In the genomic region with DNA sequence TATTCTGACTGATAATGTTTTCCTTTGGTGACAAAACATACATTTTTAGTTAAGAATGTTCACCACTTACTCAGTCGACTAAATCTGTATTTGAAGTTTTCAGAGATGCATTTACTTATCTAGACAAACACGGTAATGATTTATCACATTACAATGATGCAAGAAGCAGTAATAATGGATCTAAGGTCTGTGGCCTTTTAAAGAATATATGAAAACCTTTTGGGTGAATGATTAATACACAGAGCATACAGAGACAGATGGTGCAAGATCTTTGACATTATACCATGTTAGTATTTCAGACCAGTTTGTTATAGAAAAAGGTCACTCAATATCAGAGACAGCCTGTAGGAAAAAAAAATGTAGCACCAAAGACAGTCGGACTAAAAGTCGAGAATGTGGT, we compare ENCODE assay signal across 16 mouse cellular contexts.
"Had no signal": no experiment of that assay in that cellular context is flagged by ENCODE, and none has a peak within 500 bp of the region (broad histone marks: within the 10 kb centered on the region; RNA-seq: fewer than 3 reads in every experiment).

No protein-coding gene starts in this region.

- H3K9me3 ChIP-seq: neural tube, embryonic 12.5 days; neural tube, embryonic 13.5 days; neural tube, embryonic 15.5 days; stomach, embryonic 15.5 days had no signal

- H3K9ac ChIP-seq: neural tube, embryonic 12.5 days; neural tube, embryonic 13.5 days; neural tube, embryonic 15.5 days; stomach, embryonic 15.5 days had no signal

- H3K4me1 ChIP-seq: neural tube, embryonic 12.5 days; neural tube, embryonic 13.5 days; neural tube, embryonic 15.5 days; stomach, embryonic 15.5 days had no signal

- H3K4me3 ChIP-seq: neural tube, embryonic 12.5 days; neural tube, embryonic 13.5 days; neural tube, embryonic 15.5 days; stomach, embryonic 15.5 days had no signal

- H3K4me2 ChIP-seq: neural tube, embryonic 12.5 days; neural tube, embryonic 13.5 days; neural tube, embryonic 15.5 days; stomach, embryonic 15.5 days had no signal

- DNase-seq: retina, postnatal 1 day; right cerebral cortex, adult 18-20 months; right cerebral cortex, postnatal 14 days; right cerebral cortex, postnatal 25 days; spleen, adult 18-20 months; thymus, adult 18-20 months; thymus, adult 2 months; thymus, postnatal 14 days; thymus, postnatal 25 days; thymus, postnatal 36 days; thymus, postnatal 4 days had no signal

- H3K36me3 ChIP-seq: neural tube, embryonic 12.5 days; neural tube, embryonic 13.5 days; neural tube, embryonic 15.5 days; stomach, embryonic 15.5 days had no signal

- H3K27ac ChIP-seq: neural tube, embryonic 12.5 days; neural tube, embryonic 13.5 days; neural tube, embryonic 15.5 days; stomach, embryonic 15.5 days; stomach, postnatal 0 days had no signal

- H3K27me3 ChIP-seq: neural tube, embryonic 12.5 days; neural tube, embryonic 13.5 days; neural tube, embryonic 15.5 days; stomach, embryonic 15.5 days had no signal
